ENCODE assay signal across 16 mouse cellular contexts in genomic region chr17:33484020-33484419, GRCm38 (mm10). TPM values are rescaled to one million over a fixed set of nuclear protein-coding genes. Genes with fewer than 3 reads are reported as not detected.
DNase-seq lines count a peak whose midpoint lies in the region; TF ChIP-seq lines count a peak whose summit lies in the region.
"Had no signal": no experiment of that assay in that cellular context is flagged by ENCODE, and none has a peak within 500 bp of the region (broad histone marks: within the 10 kb centered on the region; RNA-seq: fewer than 3 reads in every experiment).

No protein-coding gene starts in this region.

- H3K27me3 ChIP-seq in spleen, adult 2 months (ENCODE audit: control insufficient read depth, insufficient read depth, low read length), result no peaks in the 10 kb centered on the region
- H3K27me3 ChIP-seq in forebrain, embryonic 10.5 days (ENCODE audit: poor library complexity, severe bottlenecking), result no peaks in the 10 kb centered on the region
- H3K27me3 ChIP-seq: liver, embryonic 13.5 days had no signal

- H3K4me1 ChIP-seq in spleen, adult 2 months (ENCODE audit: control insufficient read depth, insufficient read depth, insufficient read length), result peaks cover 8% of the 10 kb centered on the region; the same call in 1 of the 2 replicates
- H3K4me1 ChIP-seq in forebrain, embryonic 10.5 days, result no peaks in the 10 kb centered on the region
- H3K4me1 ChIP-seq: liver, embryonic 13.5 days had no signal

- DNase-seq in spleen, adult 2 months (ENCODE audit: low read depth in 1 of 2, low spot score in 2 of 2), result peak; percentile 29 to 44
- DNase-seq in spleen, postnatal 4 days (ENCODE audit: low spot score in 2 of 2), result no peak
- DNase-seq in induced T-regulatory cell, adult 2 months (ENCODE audit: low read depth), result peak; percentile 78
- peak; percentile 51 to 55 for DNase-seq in natural killer cell, adult 2 months (ENCODE audit: low spot score in 2 of 2)
- DNase-seq in thymus, postnatal 4 days, result peak; percentile 78
- no peak for DNase-seq in forebrain, embryonic 10.5 days (ENCODE audit: extremely low spot score, low spot score)
- DNase-seq in right cerebral cortex, postnatal 4 days, result no peak
- DNase-seq in layer of hippocampus, postnatal 36 days, result no peak
- DNase-seq: cerebellum, adult 18-20 months; heart, postnatal 14 days; kidney, adult 8-10 months; liver, embryonic 13.5 days had no signal

- 6% methylated on average over 6 of the region's 6 CpGs for WGBS in spleen, adult 2 months
- WGBS in forebrain, embryonic 10.5 days, result 60% methylated on average over 6 of the region's 6 CpGs

- H3K36me3 ChIP-seq in spleen, adult 2 months (ENCODE audit: control insufficient read depth, insufficient read depth, low read length), result no peaks in the 10 kb centered on the region
- H3K36me3 ChIP-seq in forebrain, embryonic 10.5 days (replicated peaks), result no peaks in the 10 kb centered on the region
- H3K36me3 ChIP-seq: liver, embryonic 13.5 days had no signal

- no peak for TF ChIP-seq POLR2A in spleen, adult 2 months (IDR thresholded peaks at IDR 0.05; ENCODE audit: low read depth, low read length)

- no peaks in the 10 kb centered on the region for H3K9me3 ChIP-seq in forebrain, embryonic 10.5 days
- H3K9me3 ChIP-seq: liver, embryonic 13.5 days; megakaryocyte, embryonic 14.5 days had no signal

- H3K4me3 ChIP-seq in spleen, adult 2 months (ENCODE audit: extremely low read depth, insufficient read depth, insufficient read length), result no peak overlapping the region
- no peak overlapping the region for H3K4me3 ChIP-seq in forebrain, embryonic 10.5 days
- H3K4me3 ChIP-seq: erythroblast, embryonic 14.5 days; liver, embryonic 13.5 days; megakaryocyte, embryonic 14.5 days had no signal

- no peak for TF ChIP-seq CTCF in spleen, adult 2 months (IDR thresholded peaks at IDR 0.05; ENCODE audit: extremely low read depth, insufficient read depth, insufficient read length, insufficient replicate concordance)

- H3K27ac ChIP-seq in spleen, adult 2 months (ENCODE audit: insufficient read depth, low read length), result no peak overlapping the region
- no peak overlapping the region for H3K27ac ChIP-seq in forebrain, embryonic 10.5 days
- H3K27ac ChIP-seq: liver, embryonic 13.5 days had no signal

RNA-seq across cellular contexts. Expression of gene Adamts10, which starts 40.0 kb away (rescaled TPM):
- 97.2 and 110 TPM in 2 replicates for polyA plus RNA-seq in spleen, adult 2 months (2012; rRNA removed)
- 42.6 and 47.3 TPM in 2 replicates for polyA plus RNA-seq in forebrain, embryonic 10.5 days (2016; fragmentation: Nextera tagmentation; extraction: Ambion mirVana)
- 10 to 100 TPM; 25.3 to 36.6 TPM for total RNA-seq in layer of hippocampus, postnatal 36 days (2021)

RNA-seq across cellular contexts. Expression of gene Actl9, which starts 51.3 kb away (rescaled TPM):
- 0.06 and 0.09 TPM in 2 replicates for polyA plus RNA-seq in spleen, adult 2 months (2012; rRNA removed)
- polyA plus RNA-seq in forebrain, embryonic 10.5 days (2016; fragmentation: Nextera tagmentation; extraction: Ambion mirVana), result not detected in 2 replicates
- total RNA-seq in layer of hippocampus, postnatal 36 days (2021), result not detected
- total RNA-seq: heart, adult 8-10 months; heart, postnatal 14 days; left cerebral cortex, postnatal 14 days had no signal
- polyA plus RNA-seq: erythroblast, embryonic 14.5 days; liver, embryonic 13.5 days had no signal

Comparison
In these comparisons a context has a peak if more than half of its experiments do, and no peak if none do; other contexts are left out.
1. DNase-seq: peak in spleen, adult 2 months (2 of 2), induced T-regulatory cell, adult 2 months (single experiment), natural killer cell, adult 2 months (2 of 2) and thymus, postnatal 4 days (single experiment); none in spleen, postnatal 4 days (0 of 2), forebrain, embryonic 10.5 days (single experiment), right cerebral cortex, postnatal 4 days (single experiment) and layer of hippocampus, postnatal 36 days (0 of 2).